Mouse (Mus musculus) midbrain, embryonic 10.5 days (tissue): ENCODE measurements around the gene Fxyd3. TPM values are rescaled to one million over a fixed set of nuclear protein-coding genes. Genes with fewer than 3 reads are reported as not detected.
A peak's percentile ranks its signal among the peaks of the same experiment; 100 is the strongest.

Source experiments
- DNase-seq: peaks from one replicate; pipeline ENCODE4 v3.0.0-alpha.2; 2017; ENCODE audit warnings: low spot score
- H3K27ac ChIP-seq: fragments of 300-500 bp; sonication (generic); replicated peaks from 2 replicates; pipeline ENCODE4 v1.5.1; 2016; ENCODE audit warnings: mild to moderate bottlenecking
- H3K27me3 ChIP-seq: fragments of 300-500 bp; sonication (generic); 2 replicates; pipeline ENCODE4 v1.6.1; 2016; ENCODE audit warnings: low read depth, mild to moderate bottlenecking; ENCODE audit not compliant: poor library complexity, severe bottlenecking
- H3K36me3 ChIP-seq: fragments of 300-500 bp; sonication (generic); 2 replicates; pipeline ENCODE4 v1.6.1; 2016; ENCODE audit warnings: mild to moderate bottlenecking, moderate library complexity
- H3K4me1 ChIP-seq: fragments of 300-500 bp; sonication (generic); 2 replicates; pipeline ENCODE4 v1.6.1; 2016
- H3K4me3 ChIP-seq: fragments of 300-500 bp; sonication (generic); 2 replicates; pipeline ENCODE4 v1.5.1; 2016; ENCODE audit warnings: mild to moderate bottlenecking, moderate library complexity
- H3K9me3 ChIP-seq: fragments of 300-500 bp; sonication (generic); replicated peaks from 2 replicates; pipeline ENCODE4 v1.6.1; 2016; ENCODE audit warnings: mild to moderate bottlenecking
- WGBS: fragments of 180-500 bp; shearing (Covaris S2); methylation state at CpG from one replicate; pipeline ENCODE4 v1.1.7; 2016; 5-methylcytosine and 5-hydroxymethylcytosine counted together
- polyA plus RNA-seq: library from polyadenylated mRNA; unstranded; fragments of >200 nt; fragmentation: Nextera tagmentation; extraction: Ambion mirVana; gene quantifications from 2 replicates; pipeline ENCODE4 v1.2.1, GENCODE M21; 2016

Gene Fxyd3
- polyA plus RNA-seq = 3.0 and 3.4 TPM in 2 replicates

DNA sequence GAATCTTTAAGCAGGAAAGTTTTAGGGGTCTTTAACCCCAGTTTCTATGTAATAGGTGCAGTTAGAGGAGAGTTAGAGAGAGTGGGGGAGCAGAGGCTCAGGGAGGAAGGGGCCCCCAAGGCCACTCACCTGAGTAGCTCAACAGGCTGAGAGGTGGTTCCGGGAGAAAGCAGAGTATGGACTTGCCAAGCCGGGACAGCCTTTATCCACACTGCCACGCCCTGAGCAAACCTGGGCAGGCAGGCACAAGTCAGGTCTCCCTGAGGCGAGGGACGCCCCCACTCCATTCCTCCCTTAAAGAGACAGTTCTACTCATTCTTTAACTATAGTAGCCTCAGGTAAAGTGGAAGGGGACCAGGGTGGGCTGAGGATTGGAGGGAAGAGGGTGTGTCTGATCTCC is at the start of gene Fxyd3:
TSS of gene Fxyd3 (minus strand) at position 213 of the 400 bp plus-strand sequence.
- no peak within 1 kb of the TSS for H3K4me3 ChIP-seq
- H3K27ac ChIP-seq = peak within 1 kb of the TSS; percentile 2; the same call in 1 of the 2 replicates
- no peaks in the 10 kb centered on the region for H3K27me3 ChIP-seq
- peaks cover 9% of the 10 kb centered on the region for H3K4me1 ChIP-seq
- DNase-seq = no peak
- WGBS = 67% methylated on average over 5 of the region's 5 CpGs
- H3K36me3 ChIP-seq = no peaks in the 10 kb centered on the region
- no peaks in the 10 kb centered on the region for H3K9me3 ChIP-seq

- Histone ChIP-seq H3K27ac (no peak overlapping the region), H3K9me3 (no peaks in the 10 kb centered on the region), H3K4me1 (peaks cover 16% of the 10 kb centered on the region), H3K36me3 (peaks cover 21% of the 10 kb centered on the region), H3K27me3 (peaks cover 56% of the 10 kb centered on the region), H3K4me3 (no peak overlapping the region)
- 86% methylated on average over 13 of the region's 13 CpGs for WGBS
- DNase-seq = no peak
Measured at GRCm38 (mm10) chr7:31125116-31125515, 48.6 kb upstream of the Fxyd3 start.

DNA sequence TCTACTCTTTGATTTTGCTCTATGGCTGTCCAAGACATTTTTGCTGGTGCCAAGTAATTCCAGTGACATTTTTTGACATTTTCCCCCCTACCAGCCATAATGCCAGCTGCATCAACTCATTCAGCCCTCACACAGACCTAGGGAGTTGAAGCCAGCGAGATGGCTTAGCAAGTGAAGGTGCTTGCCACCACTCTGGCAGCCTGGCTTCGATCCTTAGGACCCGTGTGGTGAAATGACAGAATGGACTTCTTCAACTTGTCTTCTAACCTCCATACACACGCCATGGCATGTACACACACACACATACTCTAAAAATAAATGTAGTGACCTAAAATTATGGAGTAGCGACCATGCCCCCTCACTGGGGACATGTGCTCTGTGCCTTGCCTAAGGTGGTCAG is 47.9 kb upstream of the Fxyd3 start:
- H3K4me1 ChIP-seq = peaks cover 16% of the 10 kb centered on the region
- H3K27me3 ChIP-seq = peaks cover 55% of the 10 kb centered on the region
- DNase-seq = no peak
- H3K27ac ChIP-seq = no peak overlapping the region
- no peaks in the 10 kb centered on the region for H3K9me3 ChIP-seq
- WGBS = 84% methylated on average over 5 of the region's 5 CpGs
- peaks cover 14% of the 10 kb centered on the region for H3K36me3 ChIP-seq
- no peak overlapping the region for H3K4me3 ChIP-seq

GRCm38 (mm10) chr7:31123697-31124096 is 47.2 kb upstream of the Fxyd3 start:
- peaks cover 7% of the 10 kb centered on the region for H3K36me3 ChIP-seq
- H3K27ac ChIP-seq = no peak overlapping the region
- no peak overlapping the region for H3K4me3 ChIP-seq
- no peaks in the 10 kb centered on the region for H3K9me3 ChIP-seq
- DNase-seq = no peak
- 87% methylated on average over 3 of the region's 3 CpGs for WGBS
- peaks cover 16% of the 10 kb centered on the region for H3K4me1 ChIP-seq
- peaks cover 48% of the 10 kb centered on the region for H3K27me3 ChIP-seq

DNA sequence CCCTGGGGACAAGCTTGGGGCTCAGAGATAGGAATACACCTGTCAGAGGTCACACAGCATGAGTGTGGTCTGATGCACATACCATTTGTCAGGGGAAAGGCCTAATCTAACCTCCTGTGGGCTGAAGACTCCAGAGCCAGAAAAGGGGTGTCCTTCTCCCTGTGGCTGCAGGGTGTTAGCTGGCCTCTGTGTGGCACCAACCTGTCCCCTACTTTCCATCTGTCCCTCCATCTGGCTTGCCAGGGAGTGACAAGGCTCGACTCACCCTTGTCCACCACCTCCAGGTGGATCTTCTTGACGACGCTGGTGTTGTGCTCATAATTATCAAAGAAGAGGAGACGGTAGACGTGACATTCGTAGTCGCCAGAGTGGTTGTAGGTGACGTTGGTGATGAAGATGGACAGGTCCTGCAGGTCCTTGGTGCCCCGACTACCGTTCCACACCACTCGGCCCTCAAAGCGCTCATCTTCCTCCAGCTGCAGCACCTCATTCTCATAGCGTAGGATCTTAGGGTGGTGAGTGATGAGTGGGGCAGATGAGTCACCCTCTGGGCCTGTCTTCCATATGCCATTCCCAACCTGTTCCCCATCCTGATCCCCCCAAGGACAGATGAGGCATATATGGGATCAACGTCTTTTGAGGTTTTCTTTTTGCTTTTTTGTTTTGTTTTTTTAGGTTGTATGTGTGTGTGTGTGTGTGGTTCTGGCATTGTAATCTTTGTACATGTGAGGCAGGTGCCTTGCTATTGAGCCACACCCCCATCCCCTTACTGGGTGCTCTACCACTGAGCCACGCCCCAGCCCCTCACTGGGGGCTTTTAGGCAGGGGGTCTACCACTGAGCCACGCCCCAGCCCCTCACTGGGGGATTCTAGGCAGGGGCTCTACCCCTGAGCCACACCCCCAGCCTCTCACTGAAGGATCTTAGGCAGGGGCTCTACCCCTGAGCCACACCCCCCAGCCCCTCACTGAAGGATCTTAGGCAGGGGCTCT is 46.4 kb upstream of the Fxyd3 start:
- Histone ChIP-seq H3K4me3 (no peak overlapping the region), H3K4me1 (peaks cover 16% of the 10 kb centered on the region), H3K36me3 (no peaks in the 10 kb centered on the region), H3K9me3 (no peaks in the 10 kb centered on the region), H3K27me3 (peaks cover 40% of the 10 kb centered on the region), H3K27ac (no peak overlapping the region)
- 92% methylated on average over 16 of the region's 16 CpGs for WGBS
- DNase-seq = no peak

GRCm38 (mm10) chr7:31119556-31119955 is 43.1 kb upstream of the Fxyd3 start:
- H3K27me3 ChIP-seq = peaks cover 23% of the 10 kb centered on the region
- no peaks in the 10 kb centered on the region for H3K9me3 ChIP-seq
- DNase-seq = no peak
- no peak overlapping the region for H3K4me3 ChIP-seq
- no peak overlapping the region for H3K27ac ChIP-seq
- 85% methylated on average over 5 of the region's 5 CpGs for WGBS
- no peaks in the 10 kb centered on the region for H3K36me3 ChIP-seq
- peaks cover 25% of the 10 kb centered on the region for H3K4me1 ChIP-seq

DNA sequence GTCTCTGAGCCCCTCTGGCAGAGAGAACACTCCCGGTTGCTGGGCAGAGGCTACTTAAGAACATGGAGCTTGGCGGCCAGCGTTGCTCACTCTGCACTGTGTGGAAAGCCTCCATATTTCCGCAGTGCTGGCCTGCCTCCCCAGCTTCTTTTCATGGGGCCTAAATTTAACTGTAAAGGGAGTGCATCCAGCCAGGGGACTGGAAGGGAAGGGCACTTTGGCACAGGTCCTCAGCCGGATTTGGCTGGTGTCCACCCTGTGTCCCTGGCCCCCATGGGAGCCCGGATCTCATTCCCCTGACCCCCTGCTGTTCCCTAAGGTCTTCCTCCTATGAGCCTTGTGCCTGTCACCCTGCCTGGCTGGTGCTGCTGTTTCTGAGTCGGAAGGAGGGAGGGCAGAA is 42.0 kb upstream of the Fxyd3 start:
- H3K9me3 ChIP-seq = no peaks in the 10 kb centered on the region
- DNase-seq = no peak
- WGBS = 81% methylated on average over 7 of the region's 7 CpGs
- no peaks in the 10 kb centered on the region for H3K36me3 ChIP-seq
- peaks cover 21% of the 10 kb centered on the region for H3K27me3 ChIP-seq
- H3K4me1 ChIP-seq = peaks cover 25% of the 10 kb centered on the region
- no peak overlapping the region for H3K4me3 ChIP-seq
- no peak overlapping the region for H3K27ac ChIP-seq

DNA sequence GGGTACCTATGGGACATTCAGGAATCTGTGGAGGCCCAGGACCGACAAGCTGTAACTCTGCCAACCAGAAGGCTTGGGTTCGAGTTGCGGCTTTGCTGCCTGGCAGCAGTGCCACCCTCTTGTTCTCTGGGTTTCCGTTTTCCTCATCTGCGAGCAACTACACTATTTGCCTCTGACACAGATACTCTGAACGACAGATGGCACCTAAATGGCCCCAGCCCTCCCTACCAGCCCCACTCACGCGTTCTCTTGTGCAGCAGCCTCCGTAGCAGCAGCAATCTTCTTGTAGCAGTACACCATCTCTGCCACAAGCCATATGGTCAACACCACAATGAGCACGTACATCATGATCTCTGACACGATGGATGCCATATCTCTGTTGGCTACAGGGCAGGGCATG is 41.0 kb upstream of the Fxyd3 start:
- DNase-seq = no peak
- Histone ChIP-seq H3K9me3 (no peaks in the 10 kb centered on the region), H3K36me3 (no peaks in the 10 kb centered on the region), H3K4me1 (peaks cover 25% of the 10 kb centered on the region), H3K27me3 (peaks cover 21% of the 10 kb centered on the region), H3K27ac (no peak overlapping the region), H3K4me3 (no peak overlapping the region)
- WGBS = 93% methylated on average over 11 of the region's 11 CpGs

GRCm38 (mm10) chr7:31116721-31117145 is 40.2 kb upstream of the Fxyd3 start:
- WGBS = 44% methylated on average over 16 of the region's 16 CpGs
- no peaks in the 10 kb centered on the region for H3K9me3 ChIP-seq
- peaks cover 31% of the 10 kb centered on the region for H3K4me1 ChIP-seq
- no peak for DNase-seq
- H3K4me3 ChIP-seq = peak overlapping the region; percentile 30
- no peaks in the 10 kb centered on the region for H3K36me3 ChIP-seq
- H3K27me3 ChIP-seq = peaks cover 21% of the 10 kb centered on the region
- peak overlapping the region; percentile 57; the same call in 1 of the 2 replicates for H3K27ac ChIP-seq

GRCm38 (mm10) chr7:31115587-31116043 is 39.1 kb upstream of the Fxyd3 start:
- WGBS = 34% methylated on average over 17 of the region's 17 CpGs
- Histone ChIP-seq H3K36me3 (no peaks in the 10 kb centered on the region), H3K4me3 (no peak overlapping the region), H3K27me3 (peaks cover 21% of the 10 kb centered on the region), H3K4me1 (peaks cover 38% of the 10 kb centered on the region), H3K9me3 (no peaks in the 10 kb centered on the region), H3K27ac (peak overlapping the region; percentile 43)
- DNase-seq = peak; percentile 45

GRCm38 (mm10) chr7:31115182-31115581 is 38.7 kb upstream of the Fxyd3 start, which contains the start of gene Hpn:
Gene Hpn, minus strand, starts transcription at chr7:31115290.
- H3K4me1 ChIP-seq = peaks cover 38% of the 10 kb centered on the region
- H3K27ac ChIP-seq = peak within 1 kb of the TSS; percentile 43
- DNase-seq = no peak
- 13% methylated on average over 15 of the region's 15 CpGs for WGBS
- no peaks in the 10 kb centered on the region for H3K9me3 ChIP-seq
- peaks cover 21% of the 10 kb centered on the region for H3K27me3 ChIP-seq
- H3K4me3 ChIP-seq = no peak within 1 kb of the TSS
- H3K36me3 ChIP-seq = no peaks in the 10 kb centered on the region

DNA sequence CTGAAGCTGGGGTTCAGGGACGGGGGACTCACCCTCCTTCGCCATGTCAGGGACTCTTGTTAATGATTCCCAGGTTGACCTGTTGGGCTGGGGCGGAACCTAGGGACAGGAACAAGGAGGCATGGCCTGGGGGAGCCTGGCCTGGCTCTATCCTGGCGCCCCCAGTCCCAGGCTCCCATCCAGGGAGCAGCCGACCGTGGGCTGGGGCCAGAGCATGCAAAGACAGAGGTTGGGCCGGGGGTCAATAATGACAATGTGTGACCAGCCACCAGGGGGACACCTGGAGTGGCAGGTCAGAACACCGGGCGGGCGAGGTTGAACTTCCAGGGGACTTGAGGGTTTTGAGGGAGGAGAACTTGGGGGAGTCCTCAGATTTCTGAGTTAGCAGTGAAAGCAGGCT is 38.1 kb upstream of the Fxyd3 start:
- Histone ChIP-seq H3K27ac (no peak overlapping the region), H3K27me3 (peaks cover 21% of the 10 kb centered on the region), H3K4me3 (no peak overlapping the region), H3K9me3 (no peaks in the 10 kb centered on the region), H3K36me3 (no peaks in the 10 kb centered on the region), H3K4me1 (peaks cover 38% of the 10 kb centered on the region)
- DNase-seq = no peak
- 54% methylated on average over 10 of the region's 10 CpGs for WGBS

DNA sequence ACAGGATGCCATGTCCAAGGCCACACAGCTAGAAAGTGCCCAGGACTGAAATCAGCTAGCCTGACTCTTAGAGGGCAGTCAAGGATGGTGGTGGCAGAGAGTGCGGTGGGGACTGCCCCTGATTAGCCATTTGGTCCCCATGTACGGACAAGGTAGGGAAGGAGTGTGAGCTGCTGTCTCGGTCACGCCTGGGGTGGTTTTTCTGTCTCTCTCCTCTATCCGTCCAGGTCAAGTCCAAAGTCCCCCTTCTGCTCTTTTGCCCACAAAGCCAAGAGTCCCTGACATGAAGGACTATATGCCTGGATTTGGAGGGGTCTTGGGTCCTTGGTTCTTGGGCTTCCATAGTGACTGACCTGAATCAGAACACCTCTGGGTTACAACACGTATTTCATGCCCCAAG is 37.3 kb upstream of the Fxyd3 start:
- H3K27ac ChIP-seq = no peak overlapping the region
- no peaks in the 10 kb centered on the region for H3K9me3 ChIP-seq
- no peaks in the 10 kb centered on the region for H3K36me3 ChIP-seq
- peaks cover 21% of the 10 kb centered on the region for H3K27me3 ChIP-seq
- H3K4me1 ChIP-seq = peaks cover 38% of the 10 kb centered on the region
- DNase-seq = no peak
- no peak overlapping the region for H3K4me3 ChIP-seq
- 78% methylated on average over 6 of the region's 6 CpGs for WGBS
